In genomic region chr4:55530236-55530635, GRCm38 (mm10) we compare ENCODE assay signal across 8 mouse cellular contexts. TPM values are rescaled to one million over a fixed set of nuclear protein-coding genes. Genes with fewer than 3 reads are reported as not detected.
DNase-seq lines count a peak whose midpoint lies in the region; ATAC-seq and TF ChIP-seq lines count a peak whose summit lies in the region.

No protein-coding gene starts in this region.

- H3K27me3 ChIP-seq in hindbrain, postnatal 0 days (ENCODE audit: insufficient read depth, low read length): 0 out of 2 replicates have a peak, but pooled peaks cover 5% of the 10 kb centered on the region

- H3K9me3 ChIP-seq in hindbrain, postnatal 0 days (ENCODE audit: low read length): no peaks in the 10 kb centered on the region

- no peaks in the 10 kb centered on the region for H3K36me3 ChIP-seq in hindbrain, postnatal 0 days (ENCODE audit: insufficient read depth, low read length)

- ATAC-seq in common myeloid progenitor, adult 5-6 weeks (replicated peaks; ENCODE audit: low read depth, poor library complexity, severe bottlenecking): peak; percentile 57
- peak; percentile 44; the same call in 1 of the 2 replicates for ATAC-seq in hindbrain, postnatal 0 days
- ATAC-seq in megakaryocyte, adult 5-6 weeks (ENCODE audit: poor library complexity, severe bottlenecking): peak; percentile 43

- H3K27ac ChIP-seq in hindbrain, postnatal 0 days: no peak overlapping the region

- DNase-seq in R1 (ENCODE audit: low read depth, low spot score): peak; percentile 65
- peak; percentile 69 for DNase-seq in gastrocnemius, postnatal 10 days
- DNase-seq in hindbrain, postnatal 0 days (ENCODE audit: low spot score): peak; percentile 85
- DNase-seq in left cerebral cortex, adult 8-10 months (ENCODE audit: low spot score in 2 of 2): peak; percentile 43 to 48
- peak; percentile 66 for DNase-seq in right cerebral cortex, adult 18-20 months
- peak; percentile 82 for DNase-seq in urinary bladder, postnatal 14 days (ENCODE audit: low spot score)

- peak overlapping the region; percentile 82 for H3K4me2 ChIP-seq in hindbrain, postnatal 0 days (ENCODE audit: low read depth, low read length)

- TF ChIP-seq CTCF in hindbrain, postnatal 0 days (IDR thresholded peaks at IDR 0.05; ENCODE audit: low read depth): peak; percentile 88

- peak overlapping the region; percentile 62 for H3K4me3 ChIP-seq in hindbrain, postnatal 0 days (ENCODE audit: low read length)

- WGBS in hindbrain, postnatal 0 days: 1% methylated on average over 27 of the region's 27 CpGs

- peaks cover 9% of the 10 kb centered on the region; the same call in 1 of the 2 replicates for H3K4me1 ChIP-seq in hindbrain, postnatal 0 days (ENCODE audit: insufficient read depth, low read length)

- H3K9ac ChIP-seq in hindbrain, postnatal 0 days (replicated peaks; ENCODE audit: low read length): peak overlapping the region; percentile 21; the same call in 1 of the 2 replicates

RNA-seq across cellular contexts. Expression of gene Klf4, which starts 2.0 kb away (rescaled TPM):
- 2.1 and 5.5 TPM in 2 replicates for total RNA-seq in common myeloid progenitor, adult 5-6 weeks (2017)
- 10 to 100 TPM; 19.3 to 21.8 TPM for total RNA-seq in gastrocnemius, postnatal 10 days (2021)
- 10.6 and 14.6 TPM in 2 replicates for total RNA-seq in hindbrain, postnatal 0 days (2014; rRNA removed)
- 4.0 and 4.3 TPM in 2 replicates for polyA plus RNA-seq in hindbrain, postnatal 0 days (2015; fragmentation: Nextera tagmentation; extraction: Ambion mirVana)
- total RNA-seq in left cerebral cortex, adult 8-10 months (2022): 1 to 10 TPM; 4.5 to 7.9 (median 5.7) TPM
- 196 and 224 TPM in 2 replicates for total RNA-seq in megakaryocyte, adult 5-6 weeks (2015)
- 96.7 and 117 TPM in 2 replicates for total RNA-seq in megakaryocyte, adult 5-6 weeks (2017)
